Mouse (Mus musculus): ENCODE measurements around the gene Fam155a. TPM values are rescaled to one million over a fixed set of nuclear protein-coding genes. Genes with fewer than 3 reads are reported as not detected.

The Fam155a gene
- polyA plus RNA-seq (2021; fragmentation: Nextera tagmentation), result 15.6 and 15.9 TPM in 2 replicates
- long read RNA-seq, experiment 1, partial matches to known transcripts, result 4 of 27 reads
- long read RNA-seq, experiment 1, other reads (novel, unspliced or antisense), result 23 of 27 reads
- long read RNA-seq, experiment 2, partial matches to known transcripts, result 0 of 27 reads
- long read RNA-seq, experiment 2, other reads (novel, unspliced or antisense), result 27 of 27 reads

DNA sequence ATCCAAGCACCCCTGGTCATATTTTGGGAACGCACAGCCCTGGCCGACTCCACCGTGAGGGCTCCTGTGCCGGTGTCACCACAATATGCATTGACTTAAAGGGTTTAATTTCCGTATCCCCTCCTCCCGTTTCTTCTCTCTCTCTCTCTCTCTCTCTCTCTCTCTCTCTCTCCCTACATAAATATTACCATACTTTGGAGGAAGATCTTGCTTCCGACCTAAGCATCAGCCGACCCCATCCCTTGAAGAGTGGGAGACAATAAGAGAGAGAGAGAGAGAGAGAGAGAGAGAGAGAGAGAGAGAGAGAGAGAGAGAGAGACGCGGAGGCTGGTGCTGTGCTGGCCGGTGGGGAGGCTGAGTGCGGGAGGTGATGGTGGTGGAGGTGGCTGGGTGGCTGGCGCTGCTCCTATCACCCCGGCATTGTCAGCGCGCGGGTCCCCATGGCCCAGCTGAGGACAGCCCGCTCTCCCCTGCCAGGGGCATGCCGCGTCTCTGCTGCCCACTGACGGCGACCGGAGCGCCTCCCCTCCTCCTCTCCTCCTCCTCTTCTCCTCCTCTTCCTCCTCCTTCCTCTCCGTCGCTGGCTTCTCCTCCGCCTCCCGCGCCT, at the start of gene Fam155a:
Gene Fam155a, minus strand, starts transcription at position 163 of the 607 bp plus-strand sequence.

Small RNA genes within 50 kb of the gene (microRNA-seq; reads per million reads assigned to microRNA genes)
- gene Gm47312, result not detected

Other genes with a start within 250 kb of the Fam155a start
- not detected in 2 replicates for gene Gm10217, start 93.1 kb upstream of the Fam155a start, polyA plus RNA-seq (2021; fragmentation: Nextera tagmentation)
- 1.3 and 1.8 TPM in 2 replicates for gene Lig4, start 206.5 kb upstream of the Fam155a start, polyA plus RNA-seq (2021; fragmentation: Nextera tagmentation)
- gene Abhd13, start 206.5 kb upstream of the Fam155a start, polyA plus RNA-seq (2021; fragmentation: Nextera tagmentation), result 4.5 and 4.7 TPM in 2 replicates
- gene Tnfsf13b, start 235.3 kb upstream of the Fam155a start, polyA plus RNA-seq (2021; fragmentation: Nextera tagmentation), result 0.82 and 1.1 TPM in 2 replicates